Mouse (Mus musculus) naive thymus-derived CD4-positive, alpha-beta T cell, adult 2 months (primary cell): ENCODE measurements around the gene Selplg.
A peak's percentile ranks its signal among the peaks of the same experiment; 100 is the strongest.
"Not testable (repeated sequence)": the region's sequence is repeated elsewhere in the genome, so short reads cannot be mapped to it uniquely, and the experiment has no call there.

Source experiments
- DNase-seq: peaks from one replicate; pipeline ENCODE4 v3.0.0-alpha.2; 2011; ENCODE audit warnings: low read depth

Selplg gene

GRCm38 (mm10) chr5:113790453-113791196, 41.8 kb downstream of the Selplg start:
- no peak for DNase-seq

- DNase-seq: no peak
These were observed 43.2 kb downstream of the Selplg start for GRCm38 (mm10) chr5:113789075-113789788.

- DNase-seq: no peak
These were observed 43.8 kb downstream of the Selplg start for GRCm38 (mm10) chr5:113788645-113789044.

- peak; percentile 21 for DNase-seq
These were observed 45.5 kb downstream of the Selplg start for GRCm38 (mm10) chr5:113786985-113787384.

- not testable (repeated sequence) for DNase-seq
These were observed 48.3 kb downstream of the Selplg start for GRCm38 (mm10) chr5:113784104-113784503.

- no peak for DNase-seq
These were observed 48.9 kb downstream of the Selplg start for GRCm38 (mm10) chr5:113783581-113784001.

- DNase-seq: no peak
These were observed 49.8 kb downstream of the Selplg start for GRCm38 (mm10) chr5:113782624-113783023.

GRCm38 (mm10) chr5:113781875-113782274, 50.6 kb downstream of the Selplg start:
- no peak for DNase-seq

- no peak for DNase-seq
These were observed 51.2 kb downstream of the Selplg start for GRCm38 (mm10) chr5:113781254-113781653.

- DNase-seq: no peak
These were observed 51.7 kb downstream of the Selplg start for GRCm38 (mm10) chr5:113780763-113781162.

- no peak for DNase-seq
These were observed 52.2 kb downstream of the Selplg start for GRCm38 (mm10) chr5:113780082-113780752.

GRCm38 (mm10) chr5:113779569-113779968, 52.9 kb downstream of the Selplg start:
- DNase-seq: no peak

- DNase-seq: not testable (repeated sequence)
These were observed 54.7 kb downstream of the Selplg start for GRCm38 (mm10) chr5:113777728-113778127.

- no peak for DNase-seq
These were observed 55.6 kb downstream of the Selplg start for GRCm38 (mm10) chr5:113776896-113777226.

GRCm38 (mm10) chr5:113776128-113776895, 56.1 kb downstream of the Selplg start:
- no peak for DNase-seq

GRCm38 (mm10) chr5:113775585-113775984, 56.9 kb downstream of the Selplg start:
- no peak for DNase-seq

GRCm38 (mm10) chr5:113773664-113774063, 58.8 kb downstream of the Selplg start:
- DNase-seq: peak; percentile 94

GRCm38 (mm10) chr5:113772905-113773519, 59.4 kb downstream of the Selplg start:
- peak; percentile 45 for DNase-seq

GRCm38 (mm10) chr5:113772450-113772895, 60.0 kb downstream of the Selplg start, which contains the start of the genes Sart3 and Iscu:
Gene Sart3 (minus strand): TSS chr5:113772510.
Gene Iscu (plus strand): TSS chr5:113772748.
- peak; percentile 97 for DNase-seq

GRCm38 (mm10) chr5:113771213-113772162, 61.0 kb downstream of the Selplg start:
- DNase-seq: peak; percentile 96
